In the genomic region with DNA sequence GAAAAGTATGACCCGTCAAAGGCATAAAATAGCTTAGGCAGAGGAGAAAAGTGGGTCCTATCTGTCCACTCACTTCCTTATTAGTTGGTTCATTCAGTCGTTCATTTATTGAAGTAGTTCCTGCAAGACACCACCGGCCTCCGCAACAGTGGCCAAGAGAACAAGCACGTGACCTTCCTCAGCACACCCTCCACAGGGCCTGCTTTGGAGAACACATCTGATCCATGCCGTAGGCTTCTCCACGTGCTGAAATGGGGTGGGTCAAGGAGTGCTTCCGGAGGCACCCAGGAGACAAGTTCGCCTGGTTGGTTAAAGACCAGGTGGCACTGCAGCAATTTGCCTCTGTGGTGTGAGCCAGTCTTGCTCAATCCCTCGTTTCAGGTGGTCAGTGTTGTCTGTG, we compare ENCODE assay signal across 19 mouse cellular contexts.
"Had no signal": no experiment of that assay in that cellular context is flagged by ENCODE, and none has a peak within 500 bp of the region (broad histone marks: within the 10 kb centered on the region; RNA-seq: fewer than 3 reads in every experiment).

No protein-coding gene starts in this region.

- ATAC-seq: liver, embryonic 12.5 days; midbrain, embryonic 16.5 days had no signal

- H3K27ac ChIP-seq: liver, embryonic 12.5 days; liver, embryonic 14.5 days; midbrain, embryonic 10.5 days; midbrain, embryonic 12.5 days; neural tube, embryonic 13.5 days; neural tube, embryonic 15.5 days; stomach, embryonic 15.5 days had no signal

- H3K4me3 ChIP-seq: liver, embryonic 12.5 days; midbrain, embryonic 10.5 days; midbrain, embryonic 12.5 days; myocyte; neural tube, embryonic 13.5 days; neural tube, embryonic 15.5 days; stomach, embryonic 15.5 days had no signal

- DNase-seq: lung, postnatal 14 days; midbrain, embryonic 14.5 days; retina, postnatal 1 day; right cerebral cortex, adult 18-20 months; right cerebral cortex, postnatal 25 days; right cerebral cortex, postnatal 4 days; spleen, adult 18-20 months; thymus, adult 18-20 months; thymus, postnatal 14 days; thymus, postnatal 36 days had no signal

- H3K9ac ChIP-seq: liver, embryonic 12.5 days; liver, embryonic 14.5 days; midbrain, embryonic 12.5 days; neural tube, embryonic 13.5 days; neural tube, embryonic 15.5 days; stomach, embryonic 15.5 days had no signal

- H3K9me3 ChIP-seq: liver, embryonic 12.5 days; midbrain, embryonic 10.5 days; midbrain, embryonic 12.5 days; neural tube, embryonic 13.5 days; neural tube, embryonic 15.5 days; stomach, embryonic 15.5 days had no signal

- H3K4me2 ChIP-seq: liver, embryonic 12.5 days; midbrain, embryonic 12.5 days; neural tube, embryonic 13.5 days; neural tube, embryonic 15.5 days; stomach, embryonic 15.5 days had no signal

- H3K27me3 ChIP-seq: liver, embryonic 12.5 days; midbrain, embryonic 12.5 days; neural tube, embryonic 13.5 days; neural tube, embryonic 15.5 days; stomach, embryonic 15.5 days had no signal

- H3K4me1 ChIP-seq: liver, embryonic 12.5 days had no signal

- H3K36me3 ChIP-seq: liver, embryonic 12.5 days; midbrain, embryonic 10.5 days; midbrain, embryonic 12.5 days; neural tube, embryonic 13.5 days; neural tube, embryonic 15.5 days; stomach, embryonic 15.5 days had no signal
